Mouse (Mus musculus) layer of hippocampus, adult 8-10 months (tissue): ENCODE results near the gene 4931409K22Rik. TPM values are rescaled to one million over a fixed set of nuclear protein-coding genes. Genes with fewer than 3 reads are reported as not detected.
"Not testable (repeated sequence)": the region's sequence is repeated elsewhere in the genome, so short reads cannot be mapped to it uniquely, and the experiment has no call there.

ENCODE experiments used
- DNase-seq, 2 experiments: peaks; one replicate each; pipeline ENCODE4 v3.0.0; 2022; ENCODE audit warnings: low spot score in 2 of 2
- total RNA-seq, 4 experiments: library from RNA; stranded (reverse); gene quantifications; 2 replicates each; pipeline ENCODE4 v1.2.4; 2022

4931409K22Rik gene
- total RNA-seq, 4 experiments from 2014 or later, result 0.36 TPM; not detected in 3

GRCm38 (mm10) chr5:24593928-24594327, 37.3 kb upstream of the 4931409K22Rik start:
- no peak for DNase-seq

DNA sequence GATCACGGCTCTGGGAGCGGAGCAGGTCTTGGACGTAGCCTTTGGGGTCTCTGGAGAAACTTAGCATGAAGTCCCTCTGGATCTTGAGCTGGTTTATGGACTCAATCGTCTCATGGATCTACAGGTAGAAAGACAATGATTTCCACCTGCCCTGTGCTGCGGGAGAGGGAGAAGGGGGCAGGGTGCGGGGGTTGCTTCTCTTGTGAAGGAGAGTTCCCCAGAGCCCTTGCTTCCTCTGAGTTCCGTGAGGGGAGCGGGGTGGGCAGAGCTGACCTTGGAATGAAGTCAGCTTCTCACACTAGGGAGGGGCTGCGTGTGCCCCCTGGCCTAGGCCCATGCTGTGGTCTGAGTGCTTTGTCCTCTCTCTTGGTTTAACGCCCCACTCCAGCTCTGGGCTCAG, 36.6 kb upstream of the 4931409K22Rik start:
- no peak for DNase-seq

DNA sequence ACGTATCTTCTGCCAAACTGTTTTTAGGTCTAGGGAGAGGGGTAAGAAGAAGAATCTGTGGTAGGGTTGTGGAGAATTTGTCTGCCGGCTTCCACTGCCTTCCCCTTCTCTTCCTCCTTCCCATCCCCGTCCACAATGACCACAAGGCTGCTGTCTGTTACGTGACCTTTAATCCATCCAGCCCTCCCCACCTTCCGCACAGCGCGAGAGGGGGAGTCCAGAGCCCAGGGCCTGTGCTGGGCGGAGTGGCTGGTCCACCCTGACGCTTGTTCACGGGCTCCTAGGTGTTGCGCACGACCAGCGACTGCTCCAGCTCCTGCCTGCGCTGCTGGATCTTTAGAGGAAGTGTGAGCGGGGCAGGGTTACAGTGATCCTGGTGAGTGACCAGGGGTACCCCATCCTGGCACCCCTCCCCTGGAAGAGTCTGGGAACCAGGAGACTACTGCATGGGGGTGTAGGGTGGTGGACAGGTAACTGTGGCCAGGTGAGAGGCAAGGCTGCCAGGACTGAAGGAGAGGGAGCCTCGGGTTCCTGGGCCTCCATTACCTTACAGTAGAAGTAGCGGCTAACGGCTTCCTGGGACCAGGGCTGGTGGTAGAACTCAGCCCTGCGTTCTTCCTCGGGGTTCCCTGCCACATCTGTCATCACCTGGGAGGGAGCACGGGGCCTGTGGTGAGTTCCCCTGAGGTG, 36.0 kb upstream of the 4931409K22Rik start:
- no peak for DNase-seq

GRCm38 (mm10) chr5:24591796-24592470, 35.3 kb upstream of the 4931409K22Rik start:
- DNase-seq, result no peak

DNA sequence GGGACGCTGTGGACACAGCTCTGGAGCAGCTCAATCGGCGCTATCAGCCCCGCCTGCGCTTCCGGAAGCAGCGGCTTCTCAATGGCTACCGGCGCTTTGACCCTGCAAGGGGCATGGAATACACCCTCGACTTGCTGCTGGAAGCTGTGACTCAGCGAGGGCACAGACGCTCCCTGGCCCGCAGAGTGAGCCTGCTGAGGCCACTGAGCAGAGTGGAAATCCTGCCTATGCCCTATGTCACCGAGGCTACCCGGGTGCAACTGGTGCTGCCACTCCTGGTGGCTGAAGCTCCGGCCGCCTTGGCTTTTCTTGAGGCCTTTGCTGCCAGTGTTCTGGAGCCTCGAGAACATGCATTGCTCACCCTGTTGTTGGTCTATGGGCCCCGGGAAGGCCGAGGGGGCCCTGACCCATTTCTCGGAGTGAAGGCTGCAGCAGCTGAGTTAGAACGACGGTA, 34.7 kb upstream of the 4931409K22Rik start:
- DNase-seq, result no peak

GRCm38 (mm10) chr5:24589511-24590500, 33.2 kb upstream of the 4931409K22Rik start:
- DNase-seq, result no peak

DNA sequence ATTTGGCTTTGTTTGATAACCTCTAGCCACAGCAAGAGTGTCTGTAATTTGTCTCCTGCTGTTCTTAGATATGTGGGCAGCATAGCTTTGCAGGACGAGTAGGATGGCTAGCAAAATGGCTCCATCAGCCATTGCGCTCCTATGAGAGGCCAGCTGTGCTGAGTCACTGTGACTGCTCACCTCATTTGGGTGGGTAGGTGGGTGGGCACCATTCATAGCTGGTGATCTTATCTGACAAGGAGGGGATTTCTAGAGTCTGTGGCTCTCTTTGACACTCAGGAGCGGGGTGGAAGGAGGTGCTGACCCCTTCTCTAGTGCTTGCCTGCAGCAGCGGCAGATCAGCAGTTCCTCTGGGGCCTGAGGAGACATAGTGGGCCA, 30.6 kb upstream of the 4931409K22Rik start:
- peak in 1 of 2 experiments; percentile 32 for DNase-seq

DNA sequence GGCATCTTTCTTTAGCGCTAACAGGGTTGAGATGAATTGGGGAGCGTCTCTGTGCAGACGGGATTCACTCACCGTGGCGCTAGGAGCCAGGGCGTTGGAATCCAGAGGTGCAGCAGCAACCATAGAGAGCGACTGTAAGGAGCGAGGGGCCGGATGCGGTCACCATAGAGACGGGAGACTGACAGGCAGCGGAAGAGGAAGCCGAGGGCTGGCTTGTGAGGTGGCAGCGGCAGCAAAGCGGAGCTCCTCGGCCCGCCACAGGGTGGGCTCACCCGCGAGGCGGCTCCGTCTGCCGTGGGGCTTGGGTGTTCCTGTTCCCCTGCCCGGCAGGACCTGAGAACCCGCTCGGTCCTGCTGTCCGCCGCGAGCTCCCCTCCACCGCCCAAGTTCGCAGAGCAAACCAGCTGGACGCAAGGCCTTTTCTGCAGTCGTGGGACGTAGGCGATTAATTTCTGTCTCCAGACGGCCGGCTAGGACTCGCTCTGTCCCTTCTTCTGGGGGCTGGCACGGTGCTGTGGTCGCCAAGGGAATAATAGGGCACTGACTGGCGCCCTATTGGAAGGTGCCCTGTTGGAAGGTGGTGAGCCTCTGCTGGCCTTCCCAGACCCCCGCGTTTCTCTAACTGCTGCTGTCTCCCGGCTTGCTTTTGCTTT, 30.1 kb upstream of the 4931409K22Rik start, which contains the start of gene Chpf2:
Chpf2 (plus strand) TSS at position 195 of the 653 bp plus-strand sequence.
- DNase-seq, result peak; percentile 73 to 75

- no peak for DNase-seq
These were observed 29.5 kb upstream of the 4931409K22Rik start for GRCm38 (mm10) chr5:24586106-24586505.

DNA sequence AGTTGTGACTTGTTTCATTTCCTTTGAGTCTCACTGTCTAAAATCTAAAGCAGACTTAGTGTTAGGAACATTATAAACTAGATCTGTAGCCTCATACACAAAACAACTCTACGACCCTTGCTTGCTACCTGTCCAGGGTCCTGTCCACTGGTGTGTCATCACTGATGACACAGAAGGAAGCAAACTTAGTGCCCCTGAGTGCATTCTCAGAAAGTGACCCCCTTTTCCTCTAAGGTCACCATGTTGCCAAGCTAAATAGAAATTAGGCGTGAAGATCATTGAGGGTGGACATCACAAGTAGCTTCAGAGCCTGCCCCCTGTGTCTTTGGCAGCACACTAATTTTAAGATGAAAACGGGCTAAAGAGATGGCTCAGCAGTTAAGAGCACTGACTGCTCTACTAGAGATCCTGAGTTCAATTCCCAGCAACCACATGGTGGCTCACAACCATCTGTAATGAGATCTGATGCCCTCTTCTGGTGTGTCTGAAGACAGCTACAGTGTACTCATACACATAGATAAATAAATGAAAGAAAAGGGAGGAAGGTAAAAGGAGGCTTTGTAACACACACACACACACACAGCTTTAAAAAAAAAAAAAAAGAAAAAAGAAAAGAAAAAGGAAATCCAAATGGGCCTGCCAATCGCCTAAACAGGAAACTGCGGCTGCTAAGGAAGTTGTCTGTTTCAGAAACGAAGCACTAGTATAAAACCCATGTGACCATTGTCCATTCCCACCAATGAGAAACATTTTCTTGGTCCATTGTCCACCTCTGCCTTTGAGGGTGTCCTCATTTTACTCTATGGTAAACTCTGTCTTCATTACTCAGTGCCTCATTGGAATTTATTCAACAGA, 21.7 kb upstream of the 4931409K22Rik start:
- no peak for DNase-seq

DNA sequence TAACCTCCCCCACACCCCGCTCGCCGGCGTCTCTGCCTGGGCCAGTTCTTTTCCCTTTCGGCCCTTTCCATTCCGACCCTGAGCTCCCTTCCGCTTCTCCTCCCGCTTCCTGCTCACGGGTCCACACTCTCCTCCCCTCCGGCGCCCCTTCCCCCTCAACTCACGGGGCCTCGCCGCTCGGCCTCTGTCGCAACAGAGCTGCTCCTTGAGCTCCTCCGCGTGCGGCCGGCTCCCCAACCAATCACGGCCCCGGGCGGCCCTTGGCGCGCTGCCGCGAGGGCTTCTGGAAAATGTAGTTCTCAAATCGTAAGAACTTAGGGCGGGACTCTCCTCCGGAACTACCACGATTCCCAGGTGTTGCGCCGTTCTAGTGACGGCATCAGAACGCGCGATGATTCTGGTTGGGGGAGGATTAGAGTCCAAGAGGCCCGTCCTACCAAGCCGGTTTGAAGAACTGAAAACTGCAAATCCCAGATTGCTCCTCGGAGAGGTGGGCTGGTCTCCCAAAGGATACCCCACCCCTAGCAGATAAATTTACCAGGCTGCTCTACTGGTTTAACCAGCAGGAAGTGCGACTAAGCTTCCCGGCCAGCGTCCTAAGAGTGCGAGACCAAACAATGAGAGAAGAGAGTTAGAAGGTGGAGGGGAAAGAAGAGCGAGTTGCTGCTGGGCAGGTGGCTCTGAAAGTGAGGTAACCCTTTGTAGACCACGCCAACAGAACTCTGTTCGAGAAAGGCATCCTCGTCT, 20.7 kb upstream of the 4931409K22Rik start, which contains the start of gene Abcf2:
Abcf2 (minus strand) TSS at position 285 of the 747 bp plus-strand sequence.
- peak; percentile 100 for DNase-seq

DNA sequence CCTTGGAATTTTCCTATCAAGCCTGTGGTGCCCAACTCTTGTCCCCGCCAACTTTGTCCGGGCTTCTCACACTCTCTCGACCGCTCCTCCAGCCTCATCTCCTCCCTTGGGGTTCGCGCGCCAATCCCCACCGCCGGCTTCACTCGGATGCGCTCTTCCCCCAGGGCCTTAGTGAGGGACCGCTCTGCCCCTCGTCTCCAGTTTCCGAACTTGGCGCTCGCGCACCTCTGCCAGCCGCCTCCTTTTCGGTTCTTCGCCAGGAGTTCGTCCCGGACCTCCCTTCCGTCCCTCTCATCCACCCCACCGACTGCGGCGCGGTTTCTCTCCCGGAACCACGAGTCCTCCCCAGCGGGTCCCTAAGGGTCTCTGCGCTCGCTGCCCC, 20.2 kb upstream of the 4931409K22Rik start:
- DNase-seq, result no peak

DNA sequence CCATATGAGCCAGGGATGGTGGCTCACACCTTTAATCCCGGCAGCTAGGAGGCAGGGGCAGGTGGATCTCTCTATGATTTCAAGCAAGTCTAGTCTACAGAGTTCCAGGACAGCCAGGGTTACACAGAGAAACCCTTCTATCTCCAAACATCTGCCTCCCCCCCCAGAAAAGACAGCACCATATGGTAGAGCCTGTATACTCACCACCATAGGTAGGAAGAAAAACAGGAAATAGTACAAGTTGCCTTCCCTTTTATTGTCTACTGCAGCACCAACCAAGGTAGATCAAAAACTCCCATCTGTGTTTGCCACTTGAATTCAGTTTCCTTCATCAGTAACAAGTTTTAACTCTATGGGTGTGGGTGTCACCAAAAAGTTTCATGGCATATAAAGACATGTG, 19.3 kb upstream of the 4931409K22Rik start:
- DNase-seq, result no peak

GRCm38 (mm10) chr5:24555335-24555734, 1.3 kb downstream of the 4931409K22Rik start:
- not testable (repeated sequence) for DNase-seq

DNA sequence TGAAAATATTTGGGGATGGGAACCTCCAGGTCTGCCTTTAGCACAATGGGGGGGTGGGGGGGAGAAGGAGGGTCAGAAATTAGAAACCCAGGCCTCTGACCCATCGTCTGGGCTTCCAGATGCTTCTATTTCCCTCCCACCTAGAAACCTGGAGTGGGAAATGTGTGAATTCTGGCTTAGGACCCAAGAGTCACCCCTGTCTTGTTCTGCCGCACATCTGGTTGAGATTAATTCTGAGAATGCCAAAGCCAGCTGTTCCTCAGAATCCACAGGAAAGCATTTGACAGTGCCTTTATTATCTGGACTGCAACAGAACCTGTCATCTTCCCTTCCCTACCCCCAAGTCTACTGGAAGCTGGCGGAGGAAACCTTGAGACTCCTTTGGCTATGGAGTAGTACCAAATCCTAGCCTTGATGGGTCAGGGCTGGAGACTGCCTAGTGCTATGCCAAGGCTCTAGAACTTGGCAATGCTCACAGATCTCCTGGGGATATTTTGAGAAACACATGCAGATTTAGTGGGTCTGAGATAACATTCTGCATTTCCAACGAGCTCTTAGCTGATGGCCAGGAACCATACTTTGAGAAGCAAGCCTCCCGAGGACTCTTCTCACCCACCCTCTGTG, 2.9 kb downstream of the 4931409K22Rik start:
- no peak for DNase-seq

DNA sequence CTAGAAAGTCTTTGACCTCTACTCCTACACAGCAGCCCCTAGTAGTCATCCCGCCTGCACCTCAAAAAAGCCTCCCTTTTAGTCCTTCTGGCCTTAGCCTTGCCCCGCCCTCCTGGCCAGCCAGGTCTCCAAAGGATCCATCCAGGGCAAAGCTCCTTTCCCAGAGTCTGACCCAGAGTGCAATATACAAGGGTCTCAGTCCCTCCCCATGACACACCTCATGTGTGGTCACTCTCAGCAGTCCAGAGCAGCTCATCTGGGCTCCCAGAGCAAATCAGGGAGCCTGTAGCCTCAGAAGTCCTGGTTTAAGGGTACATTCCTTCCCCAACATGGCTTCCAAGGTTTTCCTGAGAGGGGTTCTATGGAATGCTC, 5.3 kb downstream of the 4931409K22Rik start:
- DNase-seq, result no peak

DNA sequence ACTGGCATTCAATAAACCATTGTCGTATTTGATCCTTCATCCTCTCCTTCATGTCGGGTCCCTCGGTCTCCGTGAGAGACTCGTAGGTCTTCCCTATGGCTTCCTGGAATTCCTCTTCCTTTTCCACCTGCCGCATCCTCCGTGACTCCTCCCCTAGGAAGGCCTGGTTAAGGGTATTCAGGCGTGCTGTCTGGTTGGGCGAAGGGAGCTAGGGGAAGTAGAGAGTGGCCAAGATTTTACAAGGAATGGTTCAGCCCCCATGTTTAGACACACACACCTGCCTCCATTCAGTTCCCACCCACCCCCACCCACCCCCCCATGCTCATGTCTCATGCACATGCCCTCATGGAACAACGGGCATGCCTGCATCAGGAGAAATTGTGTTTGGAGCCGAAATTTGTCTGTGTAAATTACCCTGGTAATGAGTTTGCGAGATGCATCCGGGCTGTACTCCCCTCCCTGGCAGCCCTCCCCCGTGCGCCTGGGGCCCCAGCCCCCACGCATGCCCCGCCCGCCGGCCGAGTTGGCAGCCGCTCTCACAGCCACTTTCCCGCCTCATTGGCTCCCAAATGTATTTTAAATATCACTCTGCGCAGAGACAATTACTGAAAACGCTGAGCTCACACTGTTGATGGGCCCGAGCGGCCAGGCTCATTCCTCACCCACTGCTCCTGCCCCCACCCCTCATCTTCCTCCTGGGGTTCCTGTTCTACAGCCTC, 5.9 kb downstream of the 4931409K22Rik start:
- DNase-seq, result peak in 1 of 2 experiments; percentile 41

DNA sequence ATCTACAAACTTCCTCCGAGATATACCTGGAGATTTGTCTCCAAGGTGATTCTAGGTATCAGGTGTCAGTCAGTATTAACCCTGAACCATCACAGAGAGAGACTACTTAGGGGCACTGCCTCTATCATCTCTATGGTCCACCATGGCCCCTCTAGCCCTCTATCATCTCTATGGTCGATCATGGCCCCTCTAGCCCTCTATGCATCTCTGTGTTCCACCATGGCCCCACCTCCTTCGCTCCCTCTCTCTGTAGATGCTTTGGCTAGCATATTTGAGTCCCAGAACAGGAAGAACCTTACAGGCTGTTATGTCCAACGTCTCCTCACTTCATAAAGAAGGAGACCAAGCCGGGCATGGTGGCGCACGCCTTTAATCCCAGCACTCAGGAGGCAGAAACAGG, 14.0 kb downstream of the 4931409K22Rik start:
- no peak for DNase-seq
